Mouse (Mus musculus): ENCODE data around the gene Arhgef33.
"Not testable (repeated sequence)": the region's sequence is repeated elsewhere in the genome, so short reads cannot be mapped to it uniquely, and the experiment has no call there.

The Arhgef33 gene

GRCm38 (mm10) chr17:80347234-80347633 lies 40.0 kb downstream of the Arhgef33 start:
- DNase-seq = no peak

GRCm38 (mm10) chr17:80360245-80360644 lies 53.0 kb downstream of the Arhgef33 start:
- no peak for DNase-seq

- no peak for DNase-seq
Measured at GRCm38 (mm10) chr17:80367276-80367675, 60.1 kb downstream of the Arhgef33 start.

- DNase-seq = no peak
Measured at GRCm38 (mm10) chr17:80368606-80369005, 61.4 kb downstream of the Arhgef33 start.

- DNase-seq = peak; percentile 81 to 84
Measured at GRCm38 (mm10) chr17:80372989-80373725, 66.0 kb downstream of the Arhgef33 start, which contains the start of gene Gm10190. Gene Gm10190 (minus strand): TSS chr17:80373541.

GRCm38 (mm10) chr17:80373726-80374096 lies 66.5 kb downstream of the Arhgef33 start:
- no peak for DNase-seq

GRCm38 (mm10) chr17:80378386-80378785 lies 71.2 kb downstream of the Arhgef33 start:
- not testable (repeated sequence) for DNase-seq

- no peak for DNase-seq
Measured at GRCm38 (mm10) chr17:80385671-80386070, 78.5 kb downstream of the Arhgef33 start.

GRCm38 (mm10) chr17:80390024-80390423 lies 82.8 kb downstream of the Arhgef33 start:
- DNase-seq = no peak

- peak; percentile 57 to 68 for DNase-seq
Measured at GRCm38 (mm10) chr17:80391423-80392403, 84.5 kb downstream of the Arhgef33 start.

- no peak for DNase-seq
Measured at GRCm38 (mm10) chr17:80398243-80398642, 91.0 kb downstream of the Arhgef33 start.

GRCm38 (mm10) chr17:80411182-80411581 lies 104.0 kb downstream of the Arhgef33 start:
- no peak for DNase-seq

GRCm38 (mm10) chr17:80418572-80419210 lies 111.5 kb downstream of the Arhgef33 start:
- no peak for DNase-seq

GRCm38 (mm10) chr17:80420998-80421397 lies 113.8 kb downstream of the Arhgef33 start:
- DNase-seq = no peak

GRCm38 (mm10) chr17:80426171-80426570 lies 119.0 kb downstream of the Arhgef33 start:
- no peak for DNase-seq

GRCm38 (mm10) chr17:80426901-80427300 lies 119.7 kb downstream of the Arhgef33 start:
- no peak for DNase-seq

- DNase-seq = no peak
Measured at GRCm38 (mm10) chr17:80427966-80428365, 120.8 kb downstream of the Arhgef33 start.

GRCm38 (mm10) chr17:80431997-80432396 lies 124.8 kb downstream of the Arhgef33 start:
- no peak for DNase-seq

- DNase-seq = no peak
Measured at GRCm38 (mm10) chr17:80434430-80434829, 127.2 kb downstream of the Arhgef33 start.

- no peak for DNase-seq
Measured at GRCm38 (mm10) chr17:80435680-80436079, 128.5 kb downstream of the Arhgef33 start.

- DNase-seq = no peak
Measured at GRCm38 (mm10) chr17:80445433-80445832, 138.2 kb downstream of the Arhgef33 start.

GRCm38 (mm10) chr17:80446470-80446869 lies 139.3 kb downstream of the Arhgef33 start:
- no peak for DNase-seq

Measured in spleen, adult 18-20 months (tissue).